Mouse (Mus musculus): ENCODE data around the gene Prf1.

DNA sequence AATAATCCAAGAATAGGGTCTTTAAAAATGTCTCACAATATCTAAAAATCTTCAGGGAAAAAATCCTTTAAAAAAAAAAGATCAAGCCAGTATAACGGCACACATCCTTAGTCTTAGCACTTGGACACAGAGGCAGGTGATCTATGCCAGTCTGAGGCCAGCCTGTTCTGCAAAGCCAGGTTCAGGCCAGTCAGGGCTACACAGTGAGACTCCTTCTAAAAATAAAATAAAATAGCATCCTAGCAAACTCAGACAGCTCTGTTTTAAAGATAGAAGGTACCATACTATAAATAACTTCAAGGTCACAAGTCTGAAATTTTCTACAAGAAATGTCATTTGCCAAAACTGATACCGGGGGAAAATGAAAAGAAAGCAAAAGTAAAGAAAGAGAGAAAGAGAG is 7.6 kb upstream of the Prf1 start:
- TF ChIP-seq CTCF (IDR thresholded peaks at IDR 0.05; ENCODE audit: borderline replicate concordance, control insufficient read depth, extremely low read depth, insufficient read depth, low read length, poor library complexity) (no peak), POLR2A (IDR thresholded peaks at IDR 0.05; ENCODE audit: control insufficient read depth, extremely low read depth, insufficient read depth, low read length, poor library complexity) (no peak)

All from thymus, adult 2 months (tissue).